Mouse (Mus musculus) liver, adult 2 months (tissue): ENCODE data around the gene Mthfd1l.

ENCODE experiments used
- CTCF ChIP-seq: fragments of 200-500 bp; IDR thresholded peaks from 2 replicates; pipeline ENCODE4 v1.5.1; 2011; ENCODE audit warnings: low read depth, low read length, control low read depth
- POLR2A ChIP-seq: fragments of 200-500 bp; IDR thresholded peaks from 2 replicates; pipeline ENCODE4 v1.6.1; 2011; ENCODE audit warnings: low read length, control low read depth; ENCODE audit not compliant: insufficient read depth; ENCODE audit errors: extremely low read depth

DNA sequence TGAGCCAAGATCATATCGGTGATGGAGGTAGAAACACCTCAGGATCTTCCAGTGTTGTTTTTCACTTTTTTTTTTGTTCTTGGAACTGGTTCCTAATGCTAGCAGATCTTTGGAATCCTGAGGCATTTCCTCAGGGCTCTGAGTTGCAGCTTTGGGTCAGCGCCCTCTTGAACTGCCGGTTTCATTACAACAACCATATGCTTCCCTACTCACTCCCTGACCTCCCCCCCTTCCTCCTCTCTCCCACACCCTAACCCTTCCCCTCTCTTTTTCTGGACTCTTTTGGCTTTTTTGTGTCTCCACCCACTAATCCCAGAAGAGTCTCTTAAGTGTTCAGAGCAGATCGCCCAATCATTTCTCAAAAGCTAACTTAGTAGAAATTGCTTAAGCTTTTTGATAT is 156.0 kb downstream of the Mthfd1l start:
- TF ChIP-seq CTCF (no peak), POLR2A (no peak)
